Mouse (Mus musculus): ENCODE measurements around the gene Tbx22. TPM values are rescaled to one million over a fixed set of nuclear protein-coding genes. Genes with fewer than 3 reads are reported as not detected.

Tbx22 gene
- 0.08 TPM in 2 replicates for polyA plus RNA-seq (2014; fragmentation: Nextera tagmentation; extraction: Ambion mirVana)

DNA sequence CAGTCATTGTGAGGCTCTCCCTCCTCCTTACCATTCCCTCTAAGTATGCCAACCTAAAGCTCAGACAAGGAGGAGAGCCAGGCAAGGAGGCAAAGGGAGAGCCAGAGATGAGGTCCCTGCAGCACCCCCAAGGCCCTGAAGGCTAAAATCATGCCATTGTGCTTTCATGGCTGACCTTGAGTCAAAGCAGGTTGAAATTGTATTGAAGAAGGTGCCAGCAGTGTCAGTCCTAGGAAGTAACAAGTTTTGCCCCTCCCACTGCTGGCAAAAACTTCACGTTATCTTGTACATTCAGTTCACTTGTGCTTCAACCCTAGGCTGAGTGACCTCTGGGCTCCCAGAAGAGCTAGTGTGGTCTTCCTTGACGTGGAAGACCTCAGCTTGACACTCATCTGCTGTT, at the start of gene Tbx22:
TSS of gene Tbx22 (plus strand) at position 301 of the 400 bp plus-strand sequence.
- Histone ChIP-seq H3K36me3 (ENCODE audit: insufficient read depth) (no peaks in the 10 kb centered on the region), H3K27ac (ENCODE audit: low read depth) (no peak within 1 kb of the TSS), H3K4me1 (ENCODE audit: insufficient read depth) (no peaks in the 10 kb centered on the region), H3K27me3 (ENCODE audit: insufficient read depth, low read length) (no peaks in the 10 kb centered on the region), H3K4me2 (no peak within 1 kb of the TSS), H3K9ac (no peak within 1 kb of the TSS), H3K9me3 (ENCODE audit: low read depth, low read length) (no peaks in the 10 kb centered on the region), H3K4me3 (ENCODE audit: low read depth, low read length) (no peak within 1 kb of the TSS)
- ATAC-seq (ENCODE audit: insufficient read depth) (no peak), DNase-seq (no peak)
- no peak for TF ChIP-seq CTCF (IDR thresholded peaks at IDR 0.05; ENCODE audit: low read depth)
- 50% methylated on average over 2 of the region's 2 CpGs for WGBS

DNA sequence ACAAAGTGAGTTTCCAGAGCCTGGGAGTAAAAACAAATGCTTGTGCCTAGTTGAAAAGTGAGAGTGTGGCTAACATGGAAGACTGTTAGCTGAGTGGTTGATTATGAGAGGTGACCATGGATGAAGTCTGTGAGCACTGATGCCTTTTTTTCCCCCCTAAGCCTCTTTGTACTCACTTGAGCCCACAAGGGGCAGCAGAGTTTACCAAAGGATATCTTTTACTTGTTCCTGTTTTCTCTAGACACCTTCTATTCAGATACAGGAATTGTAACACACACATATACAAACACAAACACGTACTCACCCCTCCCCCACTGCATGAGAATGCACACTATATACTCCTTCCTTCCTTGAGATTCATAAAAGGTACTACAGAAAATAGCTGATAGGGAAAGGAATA, 913 bp downstream of the Tbx22 start:
- no peak overlapping the region for H3K4me2 ChIP-seq
- ATAC-seq (ENCODE audit: insufficient read depth) (no peak), DNase-seq (no peak)
- H3K4me3 ChIP-seq (ENCODE audit: low read depth, low read length), result no peak overlapping the region
- no peaks in the 10 kb centered on the region for H3K9me3 ChIP-seq (ENCODE audit: low read depth, low read length)
- no peaks in the 10 kb centered on the region; the same call in 1 of the 2 replicates for H3K27me3 ChIP-seq (ENCODE audit: insufficient read depth, low read length)
- 34% methylated on average over 1 of the region's 1 CpGs for WGBS
- H3K4me1 ChIP-seq (ENCODE audit: insufficient read depth), result no peaks in the 10 kb centered on the region
- H3K27ac ChIP-seq (ENCODE audit: low read depth), result no peak overlapping the region
- no peaks in the 10 kb centered on the region for H3K36me3 ChIP-seq (ENCODE audit: insufficient read depth)
- no peak overlapping the region for H3K9ac ChIP-seq
- TF ChIP-seq CTCF (IDR thresholded peaks at IDR 0.05; ENCODE audit: low read depth), result no peak

GRCm38 (mm10) chrX:107679203-107679602, 11.4 kb downstream of the Tbx22 start:
- Histone ChIP-seq H3K9ac (no peak overlapping the region), H3K4me2 (peak overlapping the region; percentile 52), H3K27me3 (ENCODE audit: insufficient read depth, low read length) (peaks cover 17% of the 10 kb centered on the region; the same call in 1 of the 2 replicates), H3K36me3 (ENCODE audit: insufficient read depth) (no peaks in the 10 kb centered on the region), H3K4me3 (ENCODE audit: low read depth, low read length) (peak overlapping the region; percentile 29), H3K27ac (ENCODE audit: low read depth) (no peak overlapping the region), H3K4me1 (ENCODE audit: insufficient read depth) (no peaks in the 10 kb centered on the region), H3K9me3 (ENCODE audit: low read depth, low read length) (no peaks in the 10 kb centered on the region)
- WGBS, result 11% methylated on average over 10 of the region's 10 CpGs
- DNase-seq (peak; percentile 33), ATAC-seq (ENCODE audit: insufficient read depth) (no peak)
- no peak for TF ChIP-seq CTCF (IDR thresholded peaks at IDR 0.05; ENCODE audit: low read depth)

GRCm38 (mm10) chrX:107708584-107708983, 40.8 kb downstream of the Tbx22 start:
- Histone ChIP-seq H3K4me1 (ENCODE audit: insufficient read depth) (no peaks in the 10 kb centered on the region), H3K36me3 (ENCODE audit: insufficient read depth) (no peaks in the 10 kb centered on the region), H3K27ac (ENCODE audit: low read depth) (no peak overlapping the region), H3K4me2 (no peak overlapping the region), H3K9me3 (ENCODE audit: low read depth, low read length) (no peaks in the 10 kb centered on the region), H3K9ac (no peak overlapping the region), H3K4me3 (ENCODE audit: low read depth, low read length) (no peak overlapping the region), H3K27me3 (ENCODE audit: insufficient read depth, low read length) (no peaks in the 10 kb centered on the region)
- DNase-seq (no peak), ATAC-seq (ENCODE audit: insufficient read depth) (no peak)
- 52% methylated on average over 1 of the region's 1 CpGs for WGBS
- no peak for TF ChIP-seq CTCF (IDR thresholded peaks at IDR 0.05; ENCODE audit: low read depth)

- no peak overlapping the region for H3K9ac ChIP-seq
- WGBS, result 7% methylated on average over 1 of the region's 1 CpGs
- H3K27me3 ChIP-seq (ENCODE audit: insufficient read depth, low read length), result no peaks in the 10 kb centered on the region
- no peak overlapping the region for H3K4me2 ChIP-seq
- H3K4me3 ChIP-seq (ENCODE audit: low read depth, low read length), result no peak overlapping the region
- no peak for DNase-seq
- H3K4me1 ChIP-seq (ENCODE audit: insufficient read depth), result no peaks in the 10 kb centered on the region
- ATAC-seq (ENCODE audit: insufficient read depth), result no peak
- H3K36me3 ChIP-seq (ENCODE audit: insufficient read depth), result no peaks in the 10 kb centered on the region
- no peak for TF ChIP-seq CTCF (IDR thresholded peaks at IDR 0.05; ENCODE audit: low read depth)
- no peak overlapping the region for H3K27ac ChIP-seq (ENCODE audit: low read depth)
- no peaks in the 10 kb centered on the region for H3K9me3 ChIP-seq (ENCODE audit: low read depth, low read length)
Observed at GRCm38 (mm10) chrX:107723541-107723940, 55.8 kb downstream of the Tbx22 start.

Other genes starting within 250 kb of the Tbx22 start
- 0.14 TPM in 1 of 2 replicates, not detected in the other for gene Tent5d, start 124.6 kb downstream of the Tbx22 start, polyA plus RNA-seq (2014; fragmentation: Nextera tagmentation; extraction: Ambion mirVana)
- 12.3 and 14.1 TPM in 2 replicates for gene 2610002M06Rik, start 148.4 kb downstream of the Tbx22 start, polyA plus RNA-seq (2014; fragmentation: Nextera tagmentation; extraction: Ambion mirVana)